Mouse (Mus musculus) CH12.LX (cell line): ENCODE measurements around the gene Dpy19l3. TPM values are rescaled to one million over a fixed set of nuclear protein-coding genes. Genes with fewer than 3 reads are reported as not detected.

Source experiments
- DNase-seq: peaks from one replicate; pipeline ENCODE4 v3.0.0-alpha.2; 2013; ENCODE audit errors: extremely low read depth
- H3K27ac ChIP-seq: 2 replicates; pipeline ENCODE4 v1.5.1; 2012; ENCODE audit warnings: low read depth, mild to moderate bottlenecking, control low read depth, moderate library complexity; ENCODE audit not compliant: insufficient read depth
- H3K27me3 ChIP-seq: replicated peaks from 2 replicates; pipeline ENCODE3; 2012; ENCODE audit warnings: inconsistent platforms
- H3K36me3 ChIP-seq, 2 experiments: replicated peaks in 1 of 2; 2 replicates each; pipeline versions ENCODE3 to v1.6.1; 2012; ENCODE audit warnings: inconsistent platforms in 1 of 2, low read length in 1 of 2, mild to moderate bottlenecking in 1 of 2, mixed read lengths in 1 of 2, moderate library complexity in 1 of 2; ENCODE audit not compliant: control insufficient read depth in 1 of 2, insufficient read depth in 1 of 2
- H3K4me1 ChIP-seq, 2 experiments: 2 replicates each; pipeline ENCODE4 v1.6.1; 2012; ENCODE audit warnings: inconsistent platforms in 1 of 2, moderate library complexity in 1 of 2; ENCODE audit not compliant: insufficient read depth in 2 of 2, control insufficient read depth in 1 of 2
- H3K4me2 ChIP-seq: 2 replicates; pipeline ENCODE4 v1.6.1; 2012; ENCODE audit warnings: low read depth, mild to moderate bottlenecking, control low read depth; ENCODE audit not compliant: poor library complexity, insufficient read depth, severe bottlenecking
- H3K4me3 ChIP-seq, 3 experiments: fragments of 150-350 bp in 1 of 3; sonication (generic) in 1 of 3; replicated peaks in 1 of 3; 2 replicates each; pipeline versions ENCODE3 to v1.5.1; 2011 to 2012; ENCODE audit warnings: low read depth in 2 of 3, low read length in 2 of 3, mild to moderate bottlenecking in 2 of 3, moderate library complexity in 2 of 3, control low read depth in 1 of 3, improper control_type of control experiment in 1 of 3, inconsistent platforms in 1 of 3, mixed read lengths in 1 of 3; ENCODE audit not compliant: poor library complexity in 1 of 3
- H3K79me2 ChIP-seq: replicated peaks from 2 replicates; pipeline ENCODE4 v1.6.1; 2012; ENCODE audit warnings: mild to moderate bottlenecking, moderate library complexity; ENCODE audit not compliant: control insufficient read depth, poor library complexity, insufficient read depth, severe bottlenecking; ENCODE audit errors: extremely low read depth
- H3K9ac ChIP-seq: 2 replicates; pipeline ENCODE4 v1.6.1; 2012; ENCODE audit warnings: low read depth, mild to moderate bottlenecking, control low read depth, moderate library complexity; ENCODE audit not compliant: insufficient read depth
- H3K9me3 ChIP-seq: replicated peaks from 2 replicates; pipeline ENCODE3; 2012; ENCODE audit warnings: low read length, inconsistent platforms, mixed read lengths
- BHLHE40 ChIP-seq: IDR thresholded peaks from 2 replicates; pipeline ENCODE4 v1.6.1; 2011; ENCODE audit warnings: mild to moderate bottlenecking, low read depth, low read length, improper control_type of control experiment
- CTCF ChIP-seq, 2 experiments: IDR thresholded peaks in 1 of 2; conservative IDR thresholded peaks in 1 of 2; 2 replicates each; pipeline ENCODE4 v1.5.1; 2011 to 2012; ENCODE audit warnings: low read depth in 2 of 2, low read length in 2 of 2, improper control_type of control experiment in 1 of 2, inconsistent platforms in 1 of 2, mild to moderate bottlenecking in 1 of 2, moderate library complexity in 1 of 2
- ETS1 ChIP-seq: conservative IDR thresholded peaks from 2 replicates; pipeline ENCODE4 v1.6.1; 2012; ENCODE audit warnings: low read depth, mild to moderate bottlenecking, inconsistent platforms, low read length, improper control_type of control experiment, moderate library complexity
- MAFK ChIP-seq: IDR thresholded peaks from 2 replicates; pipeline ENCODE4 v1.6.1; 2011; ENCODE audit warnings: low read length, improper control_type of control experiment; ENCODE audit not compliant: insufficient replicate concordance
- MAZ ChIP-seq: IDR thresholded peaks from 2 replicates; pipeline ENCODE4 v1.6.1; 2012; ENCODE audit warnings: low read depth, mild to moderate bottlenecking, inconsistent platforms, low read length, improper control_type of control experiment, moderate library complexity
- MYC ChIP-seq: IDR thresholded peaks from 2 replicates; pipeline ENCODE4 v1.6.1; 2011; ENCODE audit warnings: low read depth, mild to moderate bottlenecking, improper control_type of control experiment, low read length
- NELFE ChIP-seq: IDR thresholded peaks from 2 replicates; pipeline ENCODE4 v1.6.1; 2011; ENCODE audit warnings: low read depth, low read length, improper control_type of control experiment
- POLR2A ChIP-seq: IDR thresholded peaks from 2 replicates; pipeline ENCODE4 v1.6.1; 2011; ENCODE audit warnings: low read depth, mild to moderate bottlenecking, improper control_type of control experiment, low read length
- RAD21 ChIP-seq: IDR thresholded peaks from 2 replicates; pipeline ENCODE4 v1.6.1; 2011; ENCODE audit warnings: low read depth, mild to moderate bottlenecking, low read length, improper control_type of control experiment, moderate library complexity
- RCOR1 ChIP-seq: conservative IDR thresholded peaks from 2 replicates; pipeline ENCODE4 v1.6.1; 2012; ENCODE audit warnings: low read depth, mild to moderate bottlenecking, inconsistent platforms, low read length, improper control_type of control experiment
- SMC3 ChIP-seq: IDR thresholded peaks from 2 replicates; pipeline ENCODE4 v1.6.1; 2011; ENCODE audit warnings: low read depth, low read length, improper control_type of control experiment
- TCF12 ChIP-seq: IDR thresholded peaks from 2 replicates; pipeline ENCODE4 v1.6.1; 2014; ENCODE audit warnings: low read depth, mild to moderate bottlenecking, inconsistent platforms, low read length, improper control_type of control experiment
- UBTF ChIP-seq: IDR thresholded peaks from 2 replicates; pipeline ENCODE4 v1.6.1; 2012; ENCODE audit warnings: low read depth, mild to moderate bottlenecking, inconsistent platforms, low read length, improper control_type of control experiment, moderate library complexity
- USF1 ChIP-seq: IDR thresholded peaks from 2 replicates; pipeline ENCODE4 v1.6.1; 2014; ENCODE audit warnings: low read depth, mild to moderate bottlenecking, inconsistent platforms, low read length, improper control_type of control experiment
- ZKSCAN1 ChIP-seq: IDR thresholded peaks from 2 replicates; pipeline ENCODE4 v1.6.1; 2012; ENCODE audit warnings: low read depth, inconsistent platforms, low read length, improper control_type of control experiment, borderline replicate concordance
- ZNF384 ChIP-seq: IDR thresholded peaks from 2 replicates; pipeline ENCODE4 v1.6.1; 2012; ENCODE audit warnings: low read depth, low read length, improper control_type of control experiment, inconsistent platforms
- dilution Hi-C: fragments of 300-500 bp; cut with MboI; formaldehyde crosslinking; loops from 2 replicates; pipeline ENCODE4 v1.14.3; 2020; ENCODE audit warnings: low sequenced_read_pairs; ENCODE audit not compliant: extremely low pct_unique_long_range_greater_than_20kb, extremely low pct_ligation_motif_present
- in situ Hi-C: fragments of 300-500 bp; cut with MboI; formaldehyde crosslinking; loops from 3 replicates; pipeline ENCODE4 v1.14.3; 2019; ENCODE audit warnings: low sequenced_read_pairs, low pct_ligation_motif_present, low pct_unique_long_range_greater_than_20kb, mixed read lengths
- polyA plus RNA-seq: library from polyadenylated mRNA; unstranded; fragments of >175 nt; gene quantifications from 2 replicates; pipeline ENCODE4 v1.2.1, GENCODE M21; 2012; ENCODE audit warnings: low read depth; ENCODE audit not compliant: insufficient read length
- total RNA-seq, 2 experiments: library from RNA; depleted of rRNA; stranded (reverse); fragments of 300-350 nt in 1 of 2; fragments of >200 nt in 1 of 2; gene quantifications; 2 replicates each; pipeline ENCODE4 v1.2.3; 2012 to 2014

Gene Dpy19l3
- total and polyA plus RNA-seq, 3 experiments: 5.0 to 18.3 (median 5.5) TPM

DNA sequence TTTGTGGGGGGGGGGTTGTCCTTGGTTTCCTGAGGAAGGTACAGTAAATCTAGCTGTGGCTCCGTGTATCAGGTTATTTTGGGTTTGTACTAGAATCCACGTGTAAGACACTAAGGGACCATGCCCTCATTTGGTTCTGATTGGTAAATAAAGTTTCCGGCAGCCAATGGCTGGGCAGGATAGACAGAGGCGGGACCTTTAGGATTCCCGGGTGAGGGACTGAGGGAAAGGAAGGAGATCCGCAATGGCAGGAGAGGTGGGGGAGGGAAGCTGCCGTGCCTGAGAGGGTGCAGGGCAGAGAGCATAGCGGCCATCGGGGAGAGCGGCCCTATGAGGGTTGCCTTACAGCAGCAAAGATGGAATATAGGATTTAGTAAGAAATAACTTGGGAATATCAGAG lies 67.0 kb downstream of the Dpy19l3 start:
- H3K27ac ChIP-seq: no peak overlapping the region
- DNase-seq: no peak
- H3K4me3 ChIP-seq: no peak overlapping the region
- H3K4me1 ChIP-seq: peaks cover 0 to 19% of the 10 kb centered on the region in 2 experiments; a peak in 3 of 4 replicates
- H3K79me2 ChIP-seq: no peaks in the 10 kb centered on the region
- H3K4me2 ChIP-seq: peak overlapping the region; percentile 48; the same call in 1 of the 2 replicates
- no peak overlapping the region for H3K9ac ChIP-seq
- peaks cover 0 to 34% of the 10 kb centered on the region in 2 experiments for H3K36me3 ChIP-seq
- in situ Hi-C loops (no loop called here), dilution Hi-C loops (no loop called here)
- TF ChIP-seq CTCF (conservative IDR thresholded peaks at IDR 0.05 in 1 of 2, IDR thresholded peaks at IDR 0.05 in 1 of 2; ENCODE audit: low read depth in 2 of 2, low read length in 2 of 2): no peak
- H3K27me3 ChIP-seq: no peaks in the 10 kb centered on the region
- H3K9me3 ChIP-seq: no peaks in the 10 kb centered on the region

DNA sequence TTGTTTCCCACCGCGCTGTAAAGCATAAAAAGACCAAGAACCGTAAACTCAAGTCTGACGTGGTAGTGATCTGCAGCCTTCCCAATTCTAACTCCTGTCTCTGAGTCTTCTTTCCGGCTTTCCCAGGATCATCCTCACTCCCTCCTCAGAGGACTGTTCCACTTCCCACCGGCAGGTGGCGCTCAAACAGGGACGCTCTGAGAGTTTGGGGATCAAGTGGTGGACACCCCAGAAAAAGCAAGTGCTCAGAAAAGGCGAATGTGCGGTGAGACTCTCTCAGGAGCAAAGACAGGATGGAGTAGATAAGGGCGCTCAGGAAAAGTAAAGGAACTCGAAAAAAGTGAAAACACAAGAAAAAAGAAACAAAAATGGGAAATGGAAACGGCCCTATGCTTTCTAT lies 67.5 kb downstream of the Dpy19l3 start:
- dilution Hi-C loops: no loop called here
- no peaks in the 10 kb centered on the region for H3K79me2 ChIP-seq
- H3K4me3 ChIP-seq: no peak overlapping the region
- H3K9ac ChIP-seq: no peak overlapping the region
- in situ Hi-C loops: no loop called here
- H3K36me3 ChIP-seq: peaks cover 0 to 29% of the 10 kb centered on the region in 2 experiments
- peaks cover 0 to 19% of the 10 kb centered on the region in 2 experiments; a peak in 3 of 4 replicates for H3K4me1 ChIP-seq
- DNase-seq: no peak
- no peaks in the 10 kb centered on the region for H3K9me3 ChIP-seq
- H3K27me3 ChIP-seq: no peaks in the 10 kb centered on the region
- TF ChIP-seq CTCF (conservative IDR thresholded peaks at IDR 0.05 in 1 of 2, IDR thresholded peaks at IDR 0.05 in 1 of 2; ENCODE audit: low read depth in 2 of 2, low read length in 2 of 2): peak; percentile 74 to 82
- TF ChIP-seq SMC3: peak; percentile 73
- TF ChIP-seq NELFE: no peak
- TF ChIP-seq RAD21: peak; percentile 20
- no peak overlapping the region for H3K27ac ChIP-seq
- H3K4me2 ChIP-seq: peak overlapping the region; percentile 48; the same call in 1 of the 2 replicates

DNA sequence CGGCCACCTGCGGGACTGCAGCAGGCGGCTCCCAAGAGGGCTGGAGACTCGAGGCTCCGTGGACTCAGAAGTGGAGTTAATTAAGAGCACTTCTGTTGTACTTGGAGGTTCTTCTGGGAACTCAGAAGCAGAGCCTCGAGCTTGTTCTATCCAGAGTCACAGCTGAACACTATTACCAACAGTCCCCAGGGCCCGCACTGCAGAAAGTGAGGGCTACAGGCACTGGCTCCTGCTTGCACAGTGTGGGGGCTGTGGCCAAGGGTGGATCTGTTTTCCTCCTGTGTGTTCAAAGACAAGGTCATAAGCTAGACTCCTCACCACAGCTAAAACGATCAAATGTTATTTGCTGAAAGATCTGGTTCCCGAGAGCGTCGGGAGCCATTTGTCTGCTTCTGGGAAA lies 68.0 kb downstream of the Dpy19l3 start:
- in situ Hi-C loops: no loop called here
- no peak overlapping the region for H3K4me2 ChIP-seq

More for the DNA sequence above, 68.0 kb downstream of the Dpy19l3 start:
- dilution Hi-C loops: no loop called here
- Histone ChIP-seq H3K27ac (no peak overlapping the region), H3K36me3 (peaks cover 0 to 24% of the 10 kb centered on the region in 2 experiments), H3K9me3 (no peaks in the 10 kb centered on the region), H3K79me2 (no peaks in the 10 kb centered on the region), H3K9ac (no peak overlapping the region), H3K4me3 (no peak overlapping the region), H3K27me3 (no peaks in the 10 kb centered on the region), H3K4me1 (peaks cover 0 to 19% of the 10 kb centered on the region in 2 experiments; a peak in 3 of 4 replicates)
- DNase-seq: no peak
- TF ChIP-seq MYC: no peak
- TF ChIP-seq CTCF (conservative IDR thresholded peaks at IDR 0.05 in 1 of 2, IDR thresholded peaks at IDR 0.05 in 1 of 2; ENCODE audit: low read depth in 2 of 2, low read length in 2 of 2): no peak
- TF ChIP-seq TCF12: no peak
- TF ChIP-seq RCOR1: no peak
- no peak for TF ChIP-seq ZNF384
- TF ChIP-seq MAFK: no peak
- no peak for TF ChIP-seq BHLHE40
- no peak for TF ChIP-seq NELFE
- TF ChIP-seq SMC3: no peak
- TF ChIP-seq UBTF: no peak
- TF ChIP-seq POLR2A: no peak
- no peak for TF ChIP-seq ETS1
- TF ChIP-seq USF1: no peak
- no peak for TF ChIP-seq MAZ
- TF ChIP-seq ZKSCAN1: no peak
